Mouse (Mus musculus): ENCODE measurements around the gene Fancc. TPM values are rescaled to one million over a fixed set of nuclear protein-coding genes. Genes with fewer than 3 reads are reported as not detected.
A peak's percentile ranks its signal among the peaks of the same experiment; 100 is the strongest.

Gene Fancc
- total RNA-seq, 2 experiments from 2014 or later: 9.1 to 9.7 TPM

GRCm38 (mm10) chr13:63247631-63248030 lies 249.4 kb downstream of the Fancc start:
- DNase-seq (ENCODE audit: low spot score in 2 of 2): no peak

- no peak for DNase-seq (ENCODE audit: low spot score in 2 of 2)
These were observed 250.0 kb downstream of the Fancc start for GRCm38 (mm10) chr13:63247041-63247440.

DNA sequence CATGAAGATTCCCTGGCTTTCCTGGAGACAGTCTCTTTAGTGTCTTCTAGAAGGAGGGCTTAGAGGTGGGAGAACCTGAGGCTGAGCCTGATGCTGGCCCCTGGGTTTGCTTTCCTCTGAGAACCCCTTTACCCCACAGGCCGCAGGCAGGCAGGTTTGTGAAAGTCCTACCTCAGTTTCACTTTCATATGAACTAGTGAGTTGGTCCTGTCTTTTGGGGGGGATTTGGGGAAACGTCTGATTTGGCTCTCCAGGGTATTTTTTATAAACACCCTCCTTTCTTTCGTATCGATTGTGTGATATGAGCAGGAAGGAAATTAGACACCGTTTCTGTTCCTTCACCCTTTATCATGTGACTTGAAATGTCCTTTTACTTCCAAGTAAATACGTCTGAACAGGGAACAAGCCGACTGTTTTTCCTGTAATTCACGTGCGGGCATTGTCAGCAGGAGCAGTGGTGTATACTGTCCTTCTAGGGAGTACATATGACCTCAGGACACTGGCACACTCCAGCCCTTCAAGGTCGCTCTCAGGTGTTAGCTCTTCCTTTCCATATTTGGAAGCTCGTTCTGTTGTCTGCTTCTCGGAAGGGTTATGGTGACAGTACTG lies 250.6 kb downstream of the Fancc start:
- no peak for DNase-seq (ENCODE audit: low spot score in 2 of 2)

DNA sequence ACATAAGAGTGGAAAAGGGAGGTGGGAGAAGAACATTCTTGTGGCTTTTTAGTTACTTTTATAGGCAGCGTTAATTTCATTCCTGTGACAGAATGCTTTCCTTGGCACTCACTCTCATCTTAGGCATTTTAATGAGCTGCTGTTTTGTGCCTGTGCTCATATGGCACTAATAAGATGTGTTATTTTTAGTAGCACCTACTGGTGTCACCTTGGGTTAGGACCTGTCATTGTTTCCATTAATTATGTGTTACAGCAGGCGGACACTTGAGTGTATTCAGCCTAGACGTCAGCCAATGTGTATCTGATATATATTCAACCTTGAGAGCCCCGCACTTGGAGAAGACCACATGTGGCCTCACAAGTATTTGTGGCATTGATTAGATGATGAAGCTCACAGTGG lies 251.3 kb downstream of the Fancc start:
- DNase-seq (ENCODE audit: low spot score in 2 of 2): no peak

DNA sequence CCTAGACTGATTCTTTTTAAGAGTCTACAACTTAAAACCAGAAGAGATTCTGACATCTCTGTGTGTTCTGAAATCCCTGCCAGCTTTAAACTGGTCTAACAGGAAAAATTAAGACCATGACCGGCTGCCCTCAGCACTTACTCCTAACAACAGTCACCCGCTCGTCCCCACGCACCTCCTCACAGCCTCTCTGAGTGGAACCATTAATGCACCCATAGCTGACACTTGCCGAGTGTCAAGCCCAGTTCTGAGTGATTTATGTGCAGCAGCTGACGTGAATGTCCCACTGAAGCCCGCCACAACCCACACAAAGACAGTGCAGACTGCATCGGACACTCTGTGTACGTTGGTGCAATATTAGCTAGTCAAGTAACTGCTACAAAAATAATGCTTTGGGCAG lies 251.9 kb downstream of the Fancc start:
- no peak for DNase-seq (ENCODE audit: low spot score in 2 of 2)

GRCm38 (mm10) chr13:63244425-63244824 lies 252.7 kb downstream of the Fancc start:
- no peak for DNase-seq (ENCODE audit: low spot score in 2 of 2)

DNA sequence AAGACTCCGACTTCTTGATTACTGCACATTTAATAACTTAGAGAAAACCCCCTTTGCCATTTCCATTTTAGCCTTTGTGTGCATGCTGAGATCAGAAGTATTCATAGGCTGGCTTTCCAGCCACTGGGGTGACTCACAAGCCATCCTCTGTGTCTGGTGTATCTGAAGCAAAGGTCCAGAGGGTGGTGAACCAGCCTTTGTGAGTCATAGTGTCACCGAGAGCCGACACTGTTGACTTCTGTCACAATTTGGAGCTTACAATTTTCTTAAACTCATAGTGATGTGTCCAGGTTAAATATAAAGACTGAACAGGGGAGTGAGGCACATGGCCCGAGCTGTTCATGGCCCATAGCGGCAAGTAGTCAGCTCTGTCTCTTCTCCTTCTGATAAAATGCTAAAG lies 253.5 kb downstream of the Fancc start:
- DNase-seq (ENCODE audit: low spot score in 2 of 2): no peak

DNA sequence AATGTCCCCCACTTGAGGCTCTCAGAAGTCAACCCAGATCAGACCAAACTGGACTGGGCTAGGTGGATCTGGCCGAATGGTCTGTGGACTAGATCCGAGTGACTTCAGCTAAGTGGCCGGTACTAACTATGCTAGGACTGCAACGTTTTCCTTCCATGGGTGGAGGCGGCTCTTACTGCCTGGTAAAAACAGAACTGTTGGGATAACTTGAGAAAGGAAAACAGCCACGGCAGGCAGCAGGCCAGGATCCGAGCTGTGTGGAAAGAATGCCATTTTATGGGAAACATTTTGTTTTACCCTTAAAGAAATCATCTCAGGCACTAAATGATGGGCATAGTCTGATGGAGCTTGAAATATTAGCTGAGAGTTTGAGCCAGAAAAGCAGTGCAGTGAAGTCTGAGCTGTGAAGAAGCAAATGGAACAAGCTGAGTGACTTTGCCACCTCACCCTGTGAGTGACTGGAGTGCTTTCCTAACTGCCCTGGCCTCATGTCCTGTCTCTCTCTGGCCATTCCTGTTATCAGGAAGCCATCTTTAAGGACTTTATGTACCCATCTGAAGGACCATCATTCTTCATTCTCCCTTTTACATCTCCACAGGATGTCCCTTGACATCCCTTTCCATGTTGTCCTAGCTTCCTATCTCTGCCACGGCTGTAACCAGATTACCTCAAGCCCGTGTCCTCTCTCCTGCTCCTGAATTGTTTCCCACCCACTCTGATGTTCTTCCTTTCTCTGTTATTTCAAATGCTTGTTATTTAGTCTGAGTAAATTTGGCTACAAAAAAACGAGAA lies 254.5 kb downstream of the Fancc start:
- no peak for DNase-seq (ENCODE audit: low spot score in 2 of 2)

GRCm38 (mm10) chr13:63241665-63242064 lies 255.4 kb downstream of the Fancc start:
- no peak for DNase-seq (ENCODE audit: low spot score in 2 of 2)

DNA sequence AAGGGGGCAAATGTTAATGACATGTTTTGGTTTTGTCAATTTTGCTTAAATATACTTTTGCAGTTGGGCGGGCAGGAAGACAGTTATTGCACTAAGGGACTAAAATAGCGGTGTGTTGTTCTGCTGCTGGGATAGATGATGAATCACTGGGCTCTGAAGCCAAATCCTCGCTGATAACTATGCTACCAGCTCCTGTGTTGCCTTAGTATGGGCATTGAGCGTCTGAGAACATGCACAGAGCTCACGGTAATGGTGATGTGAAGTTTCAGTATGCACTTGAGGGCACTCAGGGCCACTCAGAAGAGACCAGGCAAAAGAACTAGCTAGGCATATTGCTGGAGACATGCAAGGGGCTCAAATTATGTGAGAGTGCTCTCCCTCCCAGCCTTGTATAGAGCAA lies 256.2 kb downstream of the Fancc start:
- DNase-seq (ENCODE audit: low spot score in 2 of 2): no peak

DNA sequence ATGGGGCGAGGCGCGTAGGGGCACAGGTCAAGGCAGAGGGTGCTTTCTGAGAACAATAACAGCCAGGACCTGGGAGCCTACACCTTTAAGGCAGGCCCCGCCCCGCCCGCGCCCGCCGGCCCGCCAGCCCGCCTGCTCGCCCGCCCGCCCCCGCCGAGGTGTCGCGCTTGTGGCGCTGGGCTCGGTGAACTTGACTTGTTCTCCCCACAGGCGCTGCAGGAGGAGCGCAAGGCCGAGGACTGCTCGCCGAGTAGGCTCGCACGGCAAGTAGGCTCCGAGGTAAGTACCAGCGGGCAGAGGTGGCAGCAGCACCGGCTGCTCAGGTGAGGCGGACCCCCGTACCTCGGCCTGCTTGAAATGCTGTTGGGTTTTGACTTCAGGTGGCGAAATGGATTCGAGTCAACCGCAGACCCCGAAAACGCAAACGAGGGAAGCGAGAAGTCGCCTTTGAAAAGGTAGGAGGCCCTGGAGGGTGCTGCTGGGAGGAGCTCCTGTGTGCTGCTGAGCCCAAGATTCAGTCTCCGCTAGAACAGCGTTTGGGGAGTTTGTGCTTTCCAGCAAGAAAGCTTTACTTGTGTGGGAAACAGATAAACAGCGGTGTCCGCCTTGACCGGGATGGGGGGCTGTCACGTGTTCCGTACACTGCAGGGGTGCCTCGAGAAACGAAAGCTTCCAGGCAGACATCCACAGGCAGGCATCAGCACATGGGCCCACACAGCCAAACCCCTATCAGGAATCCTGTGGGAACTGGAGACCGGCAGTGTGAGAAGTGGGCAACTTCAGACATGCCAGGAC lies 257.0 kb downstream of the Fancc start:
- peak; percentile 57 to 76 for DNase-seq (ENCODE audit: low spot score in 2 of 2)

GRCm38 (mm10) chr13:63239301-63239804 lies 257.7 kb downstream of the Fancc start:
- DNase-seq (ENCODE audit: low spot score in 2 of 2): peak in 1 of 2 experiments; percentile 40

DNA sequence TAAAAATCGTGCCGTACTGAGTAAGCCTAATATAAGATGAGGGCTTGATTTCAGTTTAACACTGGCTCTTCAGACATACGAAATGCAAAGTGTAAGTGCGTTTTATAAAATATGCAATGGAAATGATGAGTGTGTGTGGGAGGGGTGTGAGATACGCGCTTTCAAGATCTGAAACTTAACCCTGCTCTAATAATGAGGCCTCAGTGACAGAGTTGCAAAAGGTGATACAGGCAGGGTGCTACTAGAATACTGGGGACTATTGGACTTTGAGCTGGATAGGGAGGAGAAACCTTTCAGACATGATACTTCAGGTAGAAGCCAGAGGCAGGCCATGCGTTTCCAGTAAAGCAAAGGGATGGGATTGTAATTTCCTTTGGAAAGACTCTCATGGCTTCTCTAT lies 259.0 kb downstream of the Fancc start:
- DNase-seq (ENCODE audit: low spot score in 2 of 2): no peak

- no peak for DNase-seq (ENCODE audit: low spot score in 2 of 2)
These were observed 260.8 kb downstream of the Fancc start for GRCm38 (mm10) chr13:63236159-63236893.

DNA sequence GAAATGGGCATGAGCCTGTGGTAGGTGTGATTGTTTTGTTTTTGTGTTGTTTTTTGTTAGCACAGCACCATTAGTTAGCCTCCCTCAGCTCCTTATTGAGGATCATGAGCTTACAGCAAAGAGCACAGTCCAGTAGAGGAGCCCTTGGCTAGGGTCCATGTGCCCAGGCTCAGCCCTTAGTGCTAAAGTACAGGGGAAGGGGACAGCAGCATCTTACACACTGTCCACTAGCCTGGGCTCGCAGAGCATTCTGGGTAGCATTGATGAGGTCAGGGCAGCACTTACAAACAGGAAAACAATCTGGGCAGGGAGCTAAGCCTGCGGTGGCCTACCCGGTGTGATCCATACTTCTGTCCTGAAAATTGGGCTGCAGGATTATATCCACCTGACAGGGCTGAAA lies 261.5 kb downstream of the Fancc start:
- no peak for DNase-seq (ENCODE audit: low spot score in 2 of 2)

Small RNA genes lying within 50 kb of the gene (microRNA-seq; reads per million reads assigned to microRNA genes)
- 12,551 to 13,323 reads per million in 2 experiments for gene Mir23b
- gene Mir24-1: 0 reads per million in 2 experiments
- gene Mir27b: 654 to 1,608 reads per million in 2 experiments
- 0 reads per million in 2 experiments for gene Mir3074-1

Other genes with a start within 250 kb of the Fancc start
- gene Ptch1, start 76.3 kb upstream of the Fancc start, total RNA-seq (2021): 10 to 100 TPM; 31.3 to 39.1 TPM